16 mouse cellular contexts compared by ENCODE assay signal in genomic region chr8:118290266-118290665, GRCm38 (mm10). TPM values are rescaled to one million over a fixed set of nuclear protein-coding genes. Genes with fewer than 3 reads are reported as not detected.
DNase-seq lines count a peak whose midpoint lies in the region; ATAC-seq and TF ChIP-seq lines count a peak whose summit lies in the region.
"Had no signal": no experiment of that assay in that cellular context is flagged by ENCODE, and none has a peak within 500 bp of the region (broad histone marks: within the 10 kb centered on the region; RNA-seq: fewer than 3 reads in every experiment).

No protein-coding gene starts in this region.

- no peaks in the 10 kb centered on the region for H3K4me1 ChIP-seq in lung, embryonic 14.5 days (ENCODE audit: insufficient read depth)
- no peaks in the 10 kb centered on the region for H3K4me1 ChIP-seq in intestine, postnatal 0 days (replicated peaks; ENCODE audit: control insufficient read depth, insufficient read depth, low read length)
- H3K4me1 ChIP-seq: lung, embryonic 15.5 days had no signal

- H3K9me3 ChIP-seq in lung, embryonic 14.5 days (ENCODE audit: low read depth, low read length): no peaks in the 10 kb centered on the region
- H3K9me3 ChIP-seq in intestine, postnatal 0 days (ENCODE audit: control insufficient read depth): no peaks in the 10 kb centered on the region
- H3K9me3 ChIP-seq: forebrain, embryonic 13.5 days; limb, embryonic 15.5 days; lung, embryonic 15.5 days; neural tube, embryonic 13.5 days had no signal

- no peak overlapping the region for H3K4me2 ChIP-seq in lung, embryonic 14.5 days
- H3K4me2 ChIP-seq in intestine, postnatal 0 days (replicated peaks; ENCODE audit: low read depth): no peak overlapping the region
- H3K4me2 ChIP-seq: forebrain, embryonic 13.5 days; limb, embryonic 15.5 days; lung, embryonic 15.5 days; neural tube, embryonic 13.5 days had no signal

- H3ac ChIP-seq in C2C12 (ENCODE audit: control insufficient read depth, insufficient read length, low read depth): peak overlapping the region; percentile 40

- TF ChIP-seq CTCF in lung, embryonic 14.5 days (IDR thresholded peaks at IDR 0.05; ENCODE audit: low read depth): no peak
- TF ChIP-seq CTCF in C2C12 (IDR thresholded peaks at IDR 0.05; ENCODE audit: control insufficient read depth, insufficient read depth, insufficient read length): no peak
- no peak for TF ChIP-seq CTCF in intestine, postnatal 0 days (IDR thresholded peaks at IDR 0.05; ENCODE audit: low read depth)

- intact Hi-C loops in heart, postnatal 36 days (cut with DNase I): loop anchor here (5.0 kb wide), 1 partner anchor 57 kb away; no protein-coding TSS in a partner anchor

- 52% methylated on average over 6 of the region's 6 CpGs for WGBS in lung, embryonic 14.5 days
- WGBS in intestine, postnatal 0 days: 62% methylated on average over 6 of the region's 6 CpGs

- peaks cover 7% of the 10 kb centered on the region for H3K27me3 ChIP-seq in lung, embryonic 14.5 days (ENCODE audit: insufficient read depth, low read length)
- no peaks in the 10 kb centered on the region for H3K27me3 ChIP-seq in C2C12 (ENCODE audit: control insufficient read depth, insufficient read depth, insufficient read length)
- 0 out of 2 replicates have a peak, but pooled peaks cover 9% of the 10 kb centered on the region for H3K27me3 ChIP-seq in intestine, postnatal 0 days (replicated peaks; ENCODE audit: control insufficient read depth, insufficient read depth, low read length)

- peak; percentile 63 for DNase-seq in lung, embryonic 14.5 days
- no peak for DNase-seq in lung, postnatal 14 days
- peak; percentile 84 for DNase-seq in heart, adult 8-10 months (ENCODE audit: low spot score)
- peak; percentile 26 to 52 for DNase-seq in heart, postnatal 36 days
- DNase-seq in right cerebral cortex, postnatal 36 days (ENCODE audit: low spot score in 2 of 2): no peak
- no peak for DNase-seq in kidney, postnatal 25 days
- DNase-seq: cerebellum, adult 11-12 months had no signal

- peaks cover 28% of the 10 kb centered on the region for H3K79me3 ChIP-seq in C2C12 (ENCODE audit: low read depth)

- H3K4me3 ChIP-seq in lung, embryonic 14.5 days (ENCODE audit: low read depth, low read length): no peak overlapping the region
- no peak overlapping the region for H3K4me3 ChIP-seq in C2C12 (ENCODE audit: insufficient read depth, poor library complexity, severe bottlenecking)
- no peak overlapping the region for H3K4me3 ChIP-seq in intestine, postnatal 0 days (ENCODE audit: low read depth, low read length)
- H3K4me3 ChIP-seq: forebrain, embryonic 13.5 days; limb, embryonic 15.5 days; lung, embryonic 15.5 days; neural tube, embryonic 13.5 days had no signal

- peak; percentile 45; the same call in 1 of the 2 replicates for ATAC-seq in lung, embryonic 14.5 days (ENCODE audit: insufficient read depth)
- ATAC-seq in intestine, postnatal 0 days: no peak
- ATAC-seq: activated CD4-positive, CD25-positive, alpha-beta regulatory T cell, adult 4 months; forebrain, embryonic 13.5 days; midbrain, embryonic 16.5 days had no signal

- peaks cover 79% of the 10 kb centered on the region for H3K79me2 ChIP-seq in C2C12 (ENCODE audit: control insufficient read depth, insufficient read depth)

- H3K36me3 ChIP-seq in lung, embryonic 14.5 days (ENCODE audit: insufficient read depth): no peaks in the 10 kb centered on the region
- no peaks in the 10 kb centered on the region for H3K36me3 ChIP-seq in C2C12 (ENCODE audit: control insufficient read depth, insufficient read depth)
- no peaks in the 10 kb centered on the region for H3K36me3 ChIP-seq in intestine, postnatal 0 days (ENCODE audit: control insufficient read depth, insufficient read depth)
- H3K36me3 ChIP-seq: limb, embryonic 15.5 days; lung, embryonic 15.5 days; neural tube, embryonic 13.5 days had no signal

- H3K27ac ChIP-seq in lung, embryonic 14.5 days (ENCODE audit: low read depth): no peak overlapping the region
- no peak overlapping the region for H3K27ac ChIP-seq in intestine, postnatal 0 days (ENCODE audit: low read depth, low read length)
- H3K27ac ChIP-seq: forebrain, embryonic 13.5 days; limb, embryonic 15.5 days; lung, embryonic 15.5 days; neural tube, embryonic 13.5 days had no signal

- no peak overlapping the region for H3K9ac ChIP-seq in lung, embryonic 14.5 days
- no peak overlapping the region for H3K9ac ChIP-seq in intestine, postnatal 0 days (ENCODE audit: low read depth, low read length)
- H3K9ac ChIP-seq: forebrain, embryonic 13.5 days; limb, embryonic 15.5 days; lung, embryonic 15.5 days; neural tube, embryonic 13.5 days had no signal

TF ChIP-seq in C2C12, 6 proteins besides CTCF, POLR2A, EP300 and RAD21:
- TF ChIP-seq CEBPB (IDR thresholded peaks at IDR 0.05; ENCODE audit: low read depth): no peak
- TF ChIP-seq MYOG (IDR thresholded peaks at IDR 0.05; ENCODE audit: control insufficient read depth, extremely low read depth, insufficient read length): no peak
- no peak for TF ChIP-seq MAX (IDR thresholded peaks at IDR 0.05)
- no peak for TF ChIP-seq FOSL1 (IDR thresholded peaks at IDR 0.05; ENCODE audit: insufficient read depth, low read length, poor library complexity, severe bottlenecking)
- no peak for TF ChIP-seq MYOD1 (IDR thresholded peaks at IDR 0.05; ENCODE audit: control insufficient read depth, insufficient read length, low read depth)
- TF ChIP-seq USF1 (IDR thresholded peaks at IDR 0.05; ENCODE audit: low read depth): no peak

RNA-seq across cellular contexts. Expression of gene Cdh13, which starts 6.7 kb away (rescaled TPM):
- 1.2 and 3.1 TPM in 2 replicates for polyA plus RNA-seq in lung, embryonic 14.5 days (2014; fragmentation: Nextera tagmentation; extraction: Ambion mirVana)
- 9.4 TPM for polyA plus RNA-seq in C2C12 (2012; fragmentation: generic; extraction: Trizol)
- total RNA-seq in heart, adult 8-10 months (2022): 100 to 1,000 TPM; 189 to 215 (median 197) TPM
- 100 to 1,000 TPM; 182 to 204 TPM for total RNA-seq in heart, postnatal 36 days (2021)
- polyA plus RNA-seq in intestine, postnatal 0 days (2015; fragmentation: Nextera tagmentation; extraction: Ambion mirVana): 4.9 and 5.6 TPM in 2 replicates
- total RNA-seq: common myeloid progenitor, adult 5-6 weeks had no signal

Comparison
In these comparisons a context has a peak if more than half of its experiments do, and no peak if none do; other contexts are left out.
1. DNase-seq: peak in lung, embryonic 14.5 days (single experiment), heart, adult 8-10 months (single experiment) and heart, postnatal 36 days (2 of 2); none in lung, postnatal 14 days (single experiment), right cerebral cortex, postnatal 36 days (0 of 2) and kidney, postnatal 25 days (0 of 2).